Mouse (Mus musculus): ENCODE results near the gene Disp1. TPM values are rescaled to one million over a fixed set of nuclear protein-coding genes. Genes with fewer than 3 reads are reported as not detected.

The Disp1 gene
- polyA plus RNA-seq, 1 experiment from 2014 or later: 11.5 TPM

DNA sequence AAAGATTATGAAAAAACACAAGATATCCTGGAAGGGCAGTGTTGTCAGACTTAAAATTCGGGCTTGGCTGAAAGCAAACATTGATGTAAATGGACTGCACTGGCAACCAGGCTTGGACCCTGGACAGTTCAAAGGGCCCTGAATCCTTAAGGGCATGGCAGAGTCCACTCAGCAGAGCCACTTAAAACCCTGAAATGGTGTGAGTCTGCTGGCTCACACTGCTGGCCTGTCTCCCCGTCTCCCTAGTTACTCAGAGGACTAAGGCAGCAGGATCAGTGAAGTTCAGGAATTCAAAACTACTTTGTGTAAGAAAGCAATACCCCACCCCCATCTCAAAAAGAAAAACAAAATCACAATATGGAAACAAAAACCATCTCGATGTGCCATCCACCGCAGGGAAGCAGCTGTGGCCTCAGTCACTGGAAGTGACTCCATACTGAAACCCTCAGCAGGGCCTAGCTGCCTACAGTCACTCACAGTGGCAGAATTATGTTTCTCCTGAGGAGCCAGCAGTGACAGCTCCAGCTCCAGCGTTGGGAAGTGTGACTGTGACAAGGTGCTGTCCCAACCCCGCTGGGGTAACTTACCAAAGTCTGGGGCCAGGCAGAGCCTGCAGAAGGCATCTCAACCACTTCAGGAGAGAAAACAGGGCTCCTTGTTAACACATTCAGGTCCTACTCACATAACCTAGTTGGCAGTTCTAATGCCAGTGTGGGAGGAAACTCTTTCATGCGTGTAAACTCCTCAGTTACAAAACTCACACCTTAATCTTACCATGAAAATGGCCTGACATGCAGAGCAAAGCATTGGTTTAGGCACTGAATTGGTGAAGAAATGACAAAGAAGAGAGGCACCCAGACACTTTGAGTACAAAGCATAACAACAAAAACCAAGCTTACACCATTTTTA is 66.8 kb downstream of the Disp1 start:
- no peak overlapping the region for H3K27ac ChIP-seq
- H3K4me1 ChIP-seq: peaks cover 14% of the 10 kb centered on the region
- no peak for ATAC-seq (ENCODE audit: low FRiP score, low read depth)
- H3K4me3 ChIP-seq: no peak overlapping the region
- no peaks in the 10 kb centered on the region for H3K27me3 ChIP-seq (replicated peaks)
- H3K9ac ChIP-seq: no peak overlapping the region
- no peaks in the 10 kb centered on the region for H3K36me3 ChIP-seq
- 54% methylated on average over 7 of the region's 7 CpGs for WGBS
- no peaks in the 10 kb centered on the region for H3K9me3 ChIP-seq
- H3K4me2 ChIP-seq (replicated peaks): no peak overlapping the region

DNA sequence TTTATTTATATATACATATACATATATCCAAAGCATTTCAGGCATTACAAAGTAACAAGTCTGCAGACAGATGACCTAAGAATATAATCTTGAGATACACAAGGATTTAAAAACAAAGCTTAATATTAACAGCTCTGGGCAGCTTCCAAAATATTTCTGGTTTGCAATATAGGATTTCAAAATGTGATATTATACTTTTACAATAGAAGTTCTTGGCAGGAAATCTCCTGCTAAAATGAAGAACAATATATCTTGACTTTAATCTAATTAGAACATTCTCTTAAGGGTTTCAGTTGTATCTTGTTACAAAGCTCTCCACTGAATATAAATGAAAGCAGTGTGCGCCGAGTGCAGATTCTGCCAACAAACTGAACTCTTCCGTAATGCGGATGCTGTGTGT is 68.0 kb downstream of the Disp1 start:
- Histone ChIP-seq H3K9me3 (no peaks in the 10 kb centered on the region), H3K9ac (no peak overlapping the region), H3K27ac (no peak overlapping the region), H3K4me1 (peaks cover 22% of the 10 kb centered on the region), H3K27me3 (replicated peaks) (no peaks in the 10 kb centered on the region), H3K36me3 (no peaks in the 10 kb centered on the region), H3K4me2 (replicated peaks) (no peak overlapping the region), H3K4me3 (no peak overlapping the region)
- 98% methylated on average over 4 of the region's 4 CpGs for WGBS
- ATAC-seq (ENCODE audit: low FRiP score, low read depth): no peak

DNA sequence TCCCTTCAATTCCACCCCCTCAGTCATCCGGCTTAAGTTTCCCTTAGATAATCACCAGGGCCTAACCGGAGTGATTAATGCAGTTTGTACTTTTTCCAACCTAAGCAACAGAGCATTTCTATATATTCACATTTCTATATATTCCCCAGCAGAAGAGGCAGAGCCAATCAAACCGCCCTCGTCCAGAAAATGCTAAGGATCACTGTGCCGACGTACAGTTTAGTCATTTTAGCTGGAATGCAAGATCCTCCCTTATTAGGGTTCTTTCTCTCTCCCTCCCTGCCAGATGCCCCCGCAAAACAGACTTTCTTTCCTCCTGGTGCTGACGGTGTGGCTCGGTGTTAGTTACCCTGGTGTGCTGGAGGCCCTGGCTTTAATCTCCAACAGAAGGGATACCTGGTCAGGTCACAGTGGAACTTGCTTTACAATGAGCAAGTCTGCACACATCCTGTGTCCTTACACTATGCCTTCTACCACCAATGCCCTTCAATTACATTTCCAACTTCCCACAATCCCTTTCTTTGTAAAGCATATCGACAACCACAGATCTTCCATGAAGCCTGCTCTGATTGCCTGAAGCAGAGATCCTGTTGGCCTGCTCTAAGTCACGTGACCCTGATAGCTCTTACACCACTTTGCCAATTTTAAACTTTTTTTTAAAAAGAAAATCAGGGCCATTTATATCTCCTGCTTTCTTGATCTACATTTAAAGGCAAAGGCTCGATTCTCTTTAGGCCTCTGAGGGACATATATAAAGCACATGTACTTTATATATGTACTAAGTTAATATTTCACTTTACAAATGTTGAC is 69.6 kb downstream of the Disp1 start:
- Histone ChIP-seq H3K9ac (no peak overlapping the region), H3K36me3 (no peaks in the 10 kb centered on the region), H3K27me3 (replicated peaks) (no peaks in the 10 kb centered on the region), H3K4me2 (replicated peaks) (no peak overlapping the region), H3K27ac (no peak overlapping the region), H3K4me1 (peaks cover 30% of the 10 kb centered on the region), H3K4me3 (no peak overlapping the region), H3K9me3 (no peaks in the 10 kb centered on the region)
- ATAC-seq (ENCODE audit: low FRiP score, low read depth): no peak
- 89% methylated on average over 12 of the region's 12 CpGs for WGBS

DNA sequence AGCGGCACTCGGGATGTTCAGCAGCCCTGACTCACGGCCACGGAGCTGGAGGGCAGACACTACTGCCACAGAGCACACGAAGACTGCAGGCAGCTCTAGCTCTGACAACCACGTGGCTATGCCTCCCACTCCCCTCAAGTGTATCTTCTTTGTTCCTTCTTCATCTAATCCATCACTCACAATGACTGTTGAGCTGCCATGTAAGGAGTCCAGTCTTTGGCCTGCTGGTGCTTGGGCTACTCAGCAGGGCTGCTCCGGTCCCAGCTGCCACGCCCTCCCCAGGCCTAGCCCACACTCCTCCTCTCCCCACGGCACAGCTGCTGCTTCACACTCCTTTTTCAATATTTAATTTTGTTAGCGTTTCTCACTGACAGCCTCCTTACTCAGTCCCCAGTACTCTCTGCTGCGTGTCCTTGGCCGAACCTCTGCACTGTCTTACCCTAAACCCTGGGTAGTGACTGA is 70.9 kb downstream of the Disp1 start:
- Histone ChIP-seq H3K9ac (no peak overlapping the region), H3K27ac (no peak overlapping the region), H3K4me1 (peaks cover 40% of the 10 kb centered on the region), H3K4me2 (replicated peaks) (no peak overlapping the region), H3K27me3 (replicated peaks) (no peaks in the 10 kb centered on the region), H3K9me3 (no peaks in the 10 kb centered on the region), H3K36me3 (no peaks in the 10 kb centered on the region), H3K4me3 (no peak overlapping the region)
- WGBS: 41% methylated on average over 12 of the region's 12 CpGs
- peak; percentile 63; the same call in 1 of the 2 replicates for ATAC-seq (ENCODE audit: low FRiP score, low read depth)

DNA sequence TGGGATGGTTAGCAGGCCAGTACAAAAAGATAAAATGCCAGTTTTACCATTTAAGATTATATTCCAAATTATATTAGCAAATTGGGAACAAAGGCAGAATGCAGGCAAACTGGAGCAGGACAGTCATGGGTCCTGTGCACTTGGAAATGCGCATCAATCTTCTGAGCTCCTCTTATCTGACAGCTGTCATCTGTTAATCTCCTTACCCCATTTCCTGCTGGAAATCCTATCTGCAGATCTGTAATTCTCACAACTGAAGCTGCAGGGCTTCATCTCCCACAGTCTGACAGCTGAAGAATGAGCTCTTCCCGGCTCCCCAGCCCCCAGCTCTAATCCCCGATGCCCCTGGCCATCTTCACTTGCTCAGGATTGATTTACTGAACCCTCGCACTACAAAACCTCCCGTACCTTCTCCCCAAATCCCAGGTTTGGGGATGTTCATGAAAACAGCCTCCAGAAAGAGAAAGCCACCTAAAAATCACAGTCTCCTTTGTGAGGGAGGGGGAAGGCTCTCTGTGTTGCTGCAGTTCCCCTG is 71.7 kb downstream of the Disp1 start:
- Histone ChIP-seq H3K4me3 (no peak overlapping the region), H3K4me2 (replicated peaks) (no peak overlapping the region), H3K9me3 (no peaks in the 10 kb centered on the region), H3K27ac (no peak overlapping the region), H3K9ac (no peak overlapping the region), H3K27me3 (replicated peaks) (no peaks in the 10 kb centered on the region), H3K36me3 (no peaks in the 10 kb centered on the region), H3K4me1 (peaks cover 43% of the 10 kb centered on the region)
- no peak for ATAC-seq (ENCODE audit: low FRiP score, low read depth)
- 49% methylated on average over 5 of the region's 5 CpGs for WGBS

DNA sequence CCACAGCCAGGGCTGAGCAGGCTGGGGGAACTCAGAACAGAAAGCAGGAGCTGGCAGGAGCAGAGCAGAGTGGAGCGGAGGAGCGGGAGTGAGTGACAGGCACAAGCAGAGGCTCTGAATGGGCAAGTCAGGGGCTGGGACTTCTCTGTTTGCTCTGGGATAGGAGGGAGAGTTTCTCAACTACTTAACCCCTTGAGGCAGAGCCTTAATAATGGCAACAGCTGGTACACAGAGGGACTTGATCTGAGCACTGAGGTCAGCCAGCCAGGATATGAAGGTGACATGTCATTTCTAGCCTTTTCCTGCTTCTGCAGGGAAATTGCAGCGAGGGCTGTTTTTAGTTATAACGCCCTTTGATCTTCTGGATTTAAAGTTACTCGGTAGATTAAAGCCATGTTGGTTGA is 73.9 kb downstream of the Disp1 start:
- Histone ChIP-seq H3K36me3 (no peaks in the 10 kb centered on the region), H3K9ac (no peak overlapping the region), H3K4me2 (replicated peaks) (peak overlapping the region; percentile 27; the same call in 1 of the 2 replicates), H3K27me3 (replicated peaks) (no peaks in the 10 kb centered on the region), H3K27ac (no peak overlapping the region), H3K9me3 (no peaks in the 10 kb centered on the region), H3K4me3 (no peak overlapping the region), H3K4me1 (peaks cover 46% of the 10 kb centered on the region)
- ATAC-seq (ENCODE audit: low FRiP score, low read depth): peak; percentile 69
- 27% methylated on average over 5 of the region's 5 CpGs for WGBS

DNA sequence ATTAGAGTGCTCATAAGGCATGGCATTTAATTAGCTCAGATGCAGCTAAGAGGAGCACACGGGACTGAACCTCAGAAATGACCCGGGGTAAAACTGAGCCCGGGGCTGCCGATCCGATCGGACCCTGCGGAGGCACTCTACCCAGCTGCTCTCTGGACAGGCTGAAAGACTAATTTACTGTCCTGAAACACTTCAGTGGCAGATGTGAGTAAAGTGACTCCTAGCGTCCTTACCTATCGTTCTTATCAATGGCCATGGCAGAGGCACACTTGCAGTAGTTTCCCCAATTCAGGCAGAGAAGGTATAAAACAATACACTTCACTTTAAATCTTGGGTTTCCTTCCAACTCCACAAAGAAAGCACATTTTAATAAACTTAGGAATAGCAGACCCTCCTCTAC is 74.5 kb downstream of the Disp1 start:
- Histone ChIP-seq H3K4me3 (no peak overlapping the region), H3K36me3 (no peaks in the 10 kb centered on the region), H3K9me3 (no peaks in the 10 kb centered on the region), H3K27ac (no peak overlapping the region), H3K4me2 (replicated peaks) (peak overlapping the region; percentile 35), H3K9ac (no peak overlapping the region), H3K4me1 (peaks cover 49% of the 10 kb centered on the region), H3K27me3 (replicated peaks) (no peaks in the 10 kb centered on the region)
- ATAC-seq (ENCODE audit: low FRiP score, low read depth): 0 out of 2 replicates have a peak, but pooled peaks have one; percentile 30
- 15% methylated on average over 9 of the region's 9 CpGs for WGBS

DNA sequence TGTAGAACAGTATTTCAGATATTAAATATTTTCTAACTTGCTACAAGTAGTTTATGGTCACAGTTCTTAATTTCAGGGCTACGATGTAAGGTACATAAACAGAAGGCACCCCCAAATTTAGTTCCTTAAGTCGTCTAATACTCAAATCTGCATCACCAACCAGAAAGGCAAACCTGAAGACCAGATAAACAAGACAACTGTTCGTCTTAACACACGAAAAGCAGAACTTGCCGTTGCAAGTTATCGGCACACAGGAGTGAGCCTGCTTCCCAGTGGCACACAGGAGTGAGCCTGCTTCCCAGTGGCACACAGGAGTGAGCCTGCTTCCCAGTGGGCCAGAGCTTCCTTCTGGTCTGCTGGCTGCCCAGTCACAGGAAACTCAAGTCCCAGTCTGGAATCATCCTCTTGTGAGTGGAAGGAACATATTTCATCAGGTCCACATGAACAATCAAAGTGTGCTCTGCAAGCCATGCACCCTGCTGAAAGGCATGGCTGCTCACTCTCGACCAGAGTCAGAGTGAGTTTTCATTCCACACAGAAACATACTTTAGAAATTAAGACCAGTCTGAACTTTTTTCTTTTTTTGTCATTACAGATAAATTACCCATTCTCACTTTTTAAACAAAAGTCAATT is 75.1 kb downstream of the Disp1 start:
- Histone ChIP-seq H3K4me1 (peaks cover 54% of the 10 kb centered on the region), H3K9me3 (no peaks in the 10 kb centered on the region), H3K27ac (no peak overlapping the region), H3K36me3 (no peaks in the 10 kb centered on the region), H3K9ac (no peak overlapping the region), H3K4me2 (replicated peaks) (peak overlapping the region; percentile 35), H3K4me3 (no peak overlapping the region), H3K27me3 (replicated peaks) (no peaks in the 10 kb centered on the region)
- ATAC-seq (ENCODE audit: low FRiP score, low read depth): no peak
- WGBS: 74% methylated on average over 7 of the region's 7 CpGs

DNA sequence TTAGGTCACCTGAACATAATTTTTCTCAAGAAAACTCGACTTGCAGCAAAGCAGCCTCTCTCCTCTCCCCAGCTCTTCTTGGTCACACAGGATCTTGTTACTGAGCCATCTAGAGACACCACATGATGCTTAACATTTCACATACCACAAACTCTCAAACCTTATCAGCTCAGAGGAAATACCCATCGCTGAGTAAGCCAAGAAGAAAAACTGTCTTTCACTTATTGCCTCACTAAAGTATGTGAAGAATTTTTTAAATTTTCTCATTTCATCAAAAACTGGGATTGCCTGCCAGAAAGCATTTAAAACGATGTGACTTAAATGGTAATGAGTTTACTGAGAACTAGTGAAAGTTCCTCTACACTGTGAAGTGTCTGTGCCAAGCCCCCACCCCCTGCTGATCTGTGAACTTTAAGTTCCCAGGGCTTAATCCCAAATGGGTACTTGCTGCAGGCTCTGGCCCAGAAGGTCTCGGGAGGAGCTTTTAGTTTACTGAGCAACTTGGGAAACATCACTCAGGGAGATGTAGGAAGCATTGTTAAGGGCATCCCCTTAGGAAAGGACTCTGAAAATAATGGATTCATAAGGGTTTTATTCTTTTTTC is 76.6 kb downstream of the Disp1 start:
- no peak for ATAC-seq (ENCODE audit: low FRiP score, low read depth)
- Histone ChIP-seq H3K27me3 (replicated peaks) (no peaks in the 10 kb centered on the region), H3K36me3 (no peaks in the 10 kb centered on the region), H3K9ac (no peak overlapping the region), H3K4me3 (no peak overlapping the region), H3K27ac (no peak overlapping the region), H3K4me2 (replicated peaks) (no peak overlapping the region), H3K9me3 (no peaks in the 10 kb centered on the region), H3K4me1 (peaks cover 51% of the 10 kb centered on the region)
- WGBS: 25% methylated on average over 4 of the region's 4 CpGs

DNA sequence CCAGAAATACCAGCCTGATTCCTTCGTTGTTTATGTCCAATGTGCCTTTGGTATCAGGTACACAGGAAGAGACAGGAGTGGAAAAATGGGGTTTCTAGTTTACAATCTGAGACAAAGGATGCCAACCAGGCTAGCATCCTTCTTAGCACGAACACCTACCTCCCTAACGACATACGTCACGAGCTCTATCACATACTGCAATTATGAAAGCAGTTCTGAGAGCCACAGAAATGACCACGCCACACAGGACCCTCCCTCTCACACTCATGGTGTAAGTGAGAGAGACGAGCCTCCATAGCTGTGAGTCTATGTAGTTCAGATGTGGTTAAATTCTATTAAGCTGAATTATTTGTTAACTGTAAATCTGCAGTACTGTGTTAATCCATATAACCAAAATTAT is 78.1 kb downstream of the Disp1 start:
- no peak overlapping the region for H3K4me3 ChIP-seq
- no peak overlapping the region for H3K9ac ChIP-seq
- H3K9me3 ChIP-seq: no peaks in the 10 kb centered on the region
- no peak overlapping the region for H3K4me2 ChIP-seq (replicated peaks)
- ATAC-seq (ENCODE audit: low FRiP score, low read depth): no peak
- no peak overlapping the region for H3K27ac ChIP-seq
- peaks cover 42% of the 10 kb centered on the region for H3K4me1 ChIP-seq
- H3K36me3 ChIP-seq: no peaks in the 10 kb centered on the region
- 86% methylated on average over 7 of the region's 7 CpGs for WGBS
- H3K27me3 ChIP-seq (replicated peaks): no peaks in the 10 kb centered on the region

DNA sequence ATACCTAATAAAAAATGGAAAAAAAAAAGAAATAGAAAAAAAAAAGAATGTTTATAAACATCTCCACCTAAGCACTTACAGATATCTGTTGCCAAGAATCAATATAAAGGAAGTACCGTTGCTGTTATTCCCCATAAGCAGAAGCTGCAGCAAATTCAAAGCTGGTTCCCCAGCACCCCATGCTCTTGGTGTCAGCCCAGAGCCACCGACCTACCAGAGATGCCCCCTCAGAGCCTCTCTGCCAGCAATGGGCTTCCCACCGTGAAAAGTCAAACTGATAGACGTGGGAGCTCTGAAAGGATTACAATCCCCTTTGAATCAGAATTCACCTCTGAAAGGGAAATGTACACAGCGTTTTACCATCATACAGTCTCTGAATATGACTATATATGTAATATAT is 78.8 kb downstream of the Disp1 start:
- peaks cover 41% of the 10 kb centered on the region for H3K4me1 ChIP-seq

More for the DNA sequence above, 78.8 kb downstream of the Disp1 start:
- Histone ChIP-seq H3K9me3 (no peaks in the 10 kb centered on the region), H3K9ac (no peak overlapping the region), H3K27me3 (replicated peaks) (no peaks in the 10 kb centered on the region), H3K4me2 (replicated peaks) (no peak overlapping the region), H3K27ac (no peak overlapping the region), H3K36me3 (no peaks in the 10 kb centered on the region), H3K4me3 (no peak overlapping the region)
- 64% methylated on average over 5 of the region's 5 CpGs for WGBS
- ATAC-seq (ENCODE audit: low FRiP score, low read depth): no peak
